20 mouse cellular contexts compared by ENCODE assay signal in the genomic region with DNA sequence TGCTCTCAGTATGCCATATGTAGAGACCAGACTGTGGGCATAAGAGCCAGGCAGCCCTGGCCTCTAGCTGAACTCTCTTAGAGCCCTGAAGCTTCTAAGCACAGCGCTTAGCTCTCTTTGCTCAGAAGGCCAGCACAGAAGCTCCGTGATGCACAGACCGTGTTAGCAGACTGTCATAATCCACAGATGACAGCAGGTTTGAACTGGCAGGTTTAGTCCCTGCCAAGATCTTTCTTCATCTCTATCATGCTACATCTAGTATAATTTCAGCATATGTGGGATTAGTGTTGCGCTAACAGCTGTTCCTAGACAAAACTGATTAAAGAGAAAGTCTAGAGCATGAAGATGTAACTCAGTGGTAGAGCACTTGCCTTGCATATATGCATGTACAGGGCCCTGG.
DNase-seq lines count a peak whose midpoint lies in the region; ATAC-seq lines count a peak whose summit lies in the region.
"Had no signal": no experiment of that assay in that cellular context is flagged by ENCODE, and none has a peak within 500 bp of the region (broad histone marks: within the 10 kb centered on the region; RNA-seq: fewer than 3 reads in every experiment).

No protein-coding gene starts in this region.

- H3K4me1 ChIP-seq in forebrain, embryonic 16.5 days (replicated peaks; ENCODE audit: control insufficient read depth, insufficient read depth, low read length), result no peaks in the 10 kb centered on the region
- H3K4me1 ChIP-seq: hindbrain, embryonic 12.5 days; liver, embryonic 15.5 days; stomach, embryonic 15.5 days had no signal

- H3K4me3 ChIP-seq in forebrain, embryonic 16.5 days (replicated peaks; ENCODE audit: low read length), result no peak overlapping the region
- H3K4me3 ChIP-seq: erythroblast, embryonic 14.5 days; hindbrain, embryonic 12.5 days; left cerebral cortex, adult 2 months; liver, embryonic 15.5 days; stomach, embryonic 15.5 days had no signal

- H3K27ac ChIP-seq in forebrain, embryonic 16.5 days (ENCODE audit: low read length), result no peak overlapping the region
- H3K27ac ChIP-seq: hindbrain, embryonic 12.5 days; left cerebral cortex, adult 2 months; liver, embryonic 15.5 days; stomach, embryonic 15.5 days had no signal

- H3K4me2 ChIP-seq in forebrain, embryonic 16.5 days (ENCODE audit: low read length), result no peak overlapping the region
- H3K4me2 ChIP-seq: hindbrain, embryonic 12.5 days; liver, embryonic 15.5 days; stomach, embryonic 15.5 days had no signal

- no peaks in the 10 kb centered on the region for H3K27me3 ChIP-seq in forebrain, embryonic 16.5 days (replicated peaks; ENCODE audit: control insufficient read depth, insufficient read depth, low read length)
- H3K27me3 ChIP-seq: hindbrain, embryonic 12.5 days; liver, embryonic 15.5 days; stomach, embryonic 15.5 days had no signal

- peak; percentile 25 to 40 for DNase-seq in cerebellum, postnatal 10 days
- DNase-seq in cerebellum, adult 8-10 months, result no peak
- peak; percentile 62 for DNase-seq in layer of hippocampus, adult 11-12 months (ENCODE audit: low spot score)
- DNase-seq in layer of hippocampus, postnatal 25 days (ENCODE audit: extremely low spot score in 1 of 2, low spot score in 1 of 2), result no peak
- peak; percentile 35 to 83 for DNase-seq in layer of hippocampus, postnatal 14 days (ENCODE audit: low spot score in 2 of 2)
- DNase-seq: gastrocnemius, postnatal 10 days; kidney, postnatal 10 days had no signal

- 76% methylated on average over 4 of the region's 4 CpGs for WGBS in forebrain, embryonic 16.5 days

- peak; percentile 54; the same call in 1 of the 2 replicates for ATAC-seq in forebrain, embryonic 16.5 days
- no peak for ATAC-seq in inflammation-experienced regulatory T-cells, adult 6 months
- no peak for ATAC-seq in megakaryocyte-erythroid progenitor cell, adult 5-6 weeks (replicated peaks; ENCODE audit: low FRiP score, low TSS enrichment, poor library complexity, severe bottlenecking)
- ATAC-seq: CD4-positive, CD25-positive, alpha-beta regulatory T cell, adult 4 months; intestine, embryonic 16.5 days; lung, postnatal 0 days; midbrain, embryonic 16.5 days had no signal

- H3K9me3 ChIP-seq in forebrain, embryonic 16.5 days (ENCODE audit: control insufficient read depth, low read length), result no peaks in the 10 kb centered on the region
- H3K9me3 ChIP-seq: hindbrain, embryonic 12.5 days; liver, embryonic 15.5 days; stomach, embryonic 15.5 days had no signal

- no peak overlapping the region for H3K9ac ChIP-seq in forebrain, embryonic 16.5 days (replicated peaks; ENCODE audit: low read depth, low read length)
- H3K9ac ChIP-seq: hindbrain, embryonic 12.5 days; liver, embryonic 15.5 days; stomach, embryonic 15.5 days had no signal

- H3K36me3 ChIP-seq in forebrain, embryonic 16.5 days (ENCODE audit: control insufficient read depth, insufficient read depth), result no peaks in the 10 kb centered on the region
- H3K36me3 ChIP-seq: G1E; hindbrain, embryonic 12.5 days; liver, embryonic 15.5 days; stomach, embryonic 15.5 days had no signal

Comparison
In these comparisons a context has a peak if more than half of its experiments do, and no peak if none do; other contexts are left out.
1. DNase-seq: peak in cerebellum, postnatal 10 days (2 of 2), layer of hippocampus, adult 11-12 months (single experiment) and layer of hippocampus, postnatal 14 days (2 of 2); none in cerebellum, adult 8-10 months (single experiment) and layer of hippocampus, postnatal 25 days (0 of 2).